Mouse (Mus musculus): Measurements from ENCODE around the gene Nudt4.

The Nudt4 gene

GRCm38 (mm10) chr10:95563851-95564845 lies at the start of gene Nudt4:
TSS of gene Nudt4 (minus strand) at chr10:95564146.
- DNase-seq (ENCODE audit: low read depth) = peak; percentile 94

- no peak for DNase-seq (ENCODE audit: low read depth)
Observed at GRCm38 (mm10) chr10:95611331-95611721, 47.4 kb upstream of the Nudt4 start.

GRCm38 (mm10) chr10:95610666-95611330 lies 46.9 kb upstream of the Nudt4 start:
- DNase-seq (ENCODE audit: low read depth) = no peak

GRCm38 (mm10) chr10:95604979-95605613 lies 41.1 kb upstream of the Nudt4 start:
- peak; percentile 24 for DNase-seq (ENCODE audit: low read depth)

DNA sequence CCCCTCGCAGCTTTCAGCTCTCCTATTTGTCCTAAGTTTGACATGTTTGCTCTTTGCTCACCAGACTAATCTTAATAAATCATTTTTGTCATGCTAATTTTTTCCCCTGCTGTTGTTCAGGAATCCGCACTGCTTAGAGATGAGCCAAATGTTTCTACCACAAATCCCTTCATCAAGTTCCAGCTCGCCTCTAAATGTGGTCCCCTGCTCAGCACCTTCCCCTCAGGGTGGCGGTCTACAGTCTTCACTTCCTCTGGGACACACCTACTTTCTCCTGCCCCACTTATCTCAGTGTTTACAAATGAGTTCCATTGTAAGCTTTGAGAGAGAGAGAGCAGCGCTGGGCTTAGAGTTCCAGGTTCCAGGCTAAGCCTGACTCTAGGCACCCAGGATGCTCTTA lies 36.6 kb upstream of the Nudt4 start:
- no peak for DNase-seq (ENCODE audit: low read depth)

DNA sequence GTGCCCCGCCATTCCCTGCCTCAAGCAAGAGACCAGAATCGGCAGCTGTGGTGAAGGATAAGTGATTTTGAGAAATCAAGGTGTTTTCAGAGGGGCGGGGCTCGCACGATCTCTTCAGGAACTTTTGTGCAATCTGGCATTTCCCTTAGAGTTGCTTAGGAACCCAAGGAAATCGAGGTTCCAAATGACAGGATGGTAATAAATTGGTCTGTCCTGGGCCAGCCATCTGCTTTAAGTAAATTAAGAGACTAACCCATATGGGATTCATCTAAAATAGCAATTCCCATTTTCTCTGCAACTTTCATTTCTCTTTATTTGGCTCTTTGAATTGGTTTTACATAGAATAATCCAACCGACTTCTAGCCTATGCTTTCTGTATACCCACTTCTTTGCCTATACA lies 35.8 kb upstream of the Nudt4 start:
- no peak for DNase-seq (ENCODE audit: low read depth)

- DNase-seq (ENCODE audit: low read depth) = no peak
Observed at GRCm38 (mm10) chr10:95598056-95598587, 34.2 kb upstream of the Nudt4 start.

DNA sequence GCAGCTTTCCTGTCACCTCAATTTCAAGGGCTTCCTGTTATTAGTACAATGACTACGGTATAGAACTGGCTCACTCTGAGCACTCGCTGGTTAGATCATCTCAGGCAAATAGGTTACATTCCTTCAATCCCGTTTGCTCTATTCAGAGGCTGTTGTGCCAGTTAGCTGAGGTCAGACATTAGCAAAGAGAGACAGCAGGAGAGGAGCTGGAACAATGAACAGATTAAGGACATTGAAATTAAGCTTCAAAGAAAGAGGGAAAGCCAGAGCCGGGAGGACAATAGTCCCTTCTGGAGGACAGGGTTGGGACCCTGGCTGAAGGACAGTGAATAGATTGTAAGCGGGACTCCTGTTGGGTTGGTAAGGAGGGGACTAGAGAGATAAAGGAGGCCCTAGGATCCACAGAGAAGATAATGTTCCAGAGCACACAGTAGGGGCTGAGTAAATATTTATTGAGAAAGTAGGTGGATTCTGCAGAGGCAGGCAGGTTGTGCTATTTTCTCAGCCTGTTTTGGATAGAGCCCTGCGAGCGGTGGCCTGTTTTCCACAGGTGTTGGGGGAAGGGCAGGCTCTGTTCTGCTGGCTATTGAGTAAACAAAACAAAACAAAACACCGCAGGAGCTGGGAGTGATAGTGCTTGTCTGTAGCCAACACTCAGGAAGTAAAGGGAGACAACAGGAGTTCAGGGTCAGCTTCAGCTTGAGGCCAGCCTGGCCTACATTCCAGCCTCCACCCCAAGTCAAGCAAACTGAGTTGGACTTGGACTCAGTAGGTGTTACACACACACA lies 32.1 kb upstream of the Nudt4 start:
- no peak for DNase-seq (ENCODE audit: low read depth)

GRCm38 (mm10) chr10:95594414-95594813 lies 30.5 kb upstream of the Nudt4 start:
- DNase-seq (ENCODE audit: low read depth) = no peak

- DNase-seq (ENCODE audit: low read depth) = no peak
Observed at GRCm38 (mm10) chr10:95591257-95591656, 27.3 kb upstream of the Nudt4 start.

GRCm38 (mm10) chr10:95590196-95590595 lies 26.2 kb upstream of the Nudt4 start:
- no peak for DNase-seq (ENCODE audit: low read depth)

DNA sequence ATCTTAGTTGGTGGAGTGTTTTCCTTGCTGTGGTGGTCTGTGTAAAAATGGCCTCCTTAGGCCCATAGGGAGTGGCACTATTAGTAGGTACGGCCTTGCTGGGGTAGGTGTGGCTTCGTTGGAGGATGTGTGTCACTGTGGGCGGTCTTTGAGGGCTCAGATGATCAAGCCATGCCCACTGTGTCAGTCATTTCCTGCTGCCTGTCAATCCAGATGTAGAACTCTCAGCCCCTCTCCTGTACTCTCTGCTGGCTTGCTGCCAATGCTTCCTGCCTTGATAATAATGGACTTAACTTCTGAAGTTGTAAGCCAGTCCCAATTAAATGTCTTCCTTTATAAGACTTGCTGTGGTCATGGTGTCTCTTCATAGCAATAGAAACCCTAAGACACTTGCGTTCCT lies 25.2 kb upstream of the Nudt4 start:
- no peak for DNase-seq (ENCODE audit: low read depth)

GRCm38 (mm10) chr10:95587509-95588220 lies 23.7 kb upstream of the Nudt4 start:
- no peak for DNase-seq (ENCODE audit: low read depth)

- no peak for DNase-seq (ENCODE audit: low read depth)
Observed at GRCm38 (mm10) chr10:95585554-95585953, 21.6 kb upstream of the Nudt4 start.

DNA sequence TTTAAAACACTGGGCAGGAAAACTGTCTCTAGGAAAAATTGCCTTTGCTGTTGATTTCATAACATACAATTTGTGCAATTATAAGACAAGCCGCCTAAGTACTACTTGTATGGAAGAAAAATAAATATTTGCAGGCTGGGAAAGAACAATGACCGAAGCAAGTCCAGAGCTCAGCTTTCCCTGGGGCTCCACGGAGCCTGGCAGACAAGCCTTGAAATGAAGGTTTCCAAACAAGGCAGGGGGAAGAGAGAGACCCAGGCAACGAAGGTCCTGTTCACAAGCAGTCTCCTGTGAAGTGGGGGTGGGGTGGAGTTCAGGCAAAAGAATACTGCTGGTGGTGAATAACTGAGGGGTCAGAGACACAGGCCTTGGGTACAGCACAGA lies 13.6 kb upstream of the Nudt4 start:
- DNase-seq (ENCODE audit: low read depth) = no peak

GRCm38 (mm10) chr10:95576876-95577566 lies 13.1 kb upstream of the Nudt4 start:
- DNase-seq (ENCODE audit: low read depth) = no peak

GRCm38 (mm10) chr10:95575839-95576380 lies 12.0 kb upstream of the Nudt4 start:
- no peak for DNase-seq (ENCODE audit: low read depth)

GRCm38 (mm10) chr10:95574994-95575393 lies 11.0 kb upstream of the Nudt4 start:
- no peak for DNase-seq (ENCODE audit: low read depth)

DNA sequence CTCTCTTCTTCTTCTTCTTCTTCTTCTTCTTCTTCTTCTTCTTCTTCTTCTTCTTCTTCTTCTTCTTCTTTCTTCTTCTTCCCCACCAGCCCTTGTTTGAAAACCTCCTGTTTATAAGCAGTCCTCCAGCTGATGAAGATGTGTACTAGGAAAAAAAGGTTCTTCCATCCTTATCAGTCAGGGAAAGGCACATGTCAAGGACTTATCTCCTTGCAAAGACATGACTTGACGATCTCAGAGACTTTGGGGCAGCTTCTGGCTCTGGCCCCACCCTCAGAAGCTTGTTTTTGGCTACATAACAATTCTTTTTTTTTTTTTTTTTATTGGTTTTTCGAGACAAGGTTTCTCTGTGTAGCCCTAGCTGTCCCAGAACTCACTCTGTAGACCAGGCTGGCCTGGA lies 5.5 kb upstream of the Nudt4 start:
- DNase-seq (ENCODE audit: low read depth) = no peak

DNA sequence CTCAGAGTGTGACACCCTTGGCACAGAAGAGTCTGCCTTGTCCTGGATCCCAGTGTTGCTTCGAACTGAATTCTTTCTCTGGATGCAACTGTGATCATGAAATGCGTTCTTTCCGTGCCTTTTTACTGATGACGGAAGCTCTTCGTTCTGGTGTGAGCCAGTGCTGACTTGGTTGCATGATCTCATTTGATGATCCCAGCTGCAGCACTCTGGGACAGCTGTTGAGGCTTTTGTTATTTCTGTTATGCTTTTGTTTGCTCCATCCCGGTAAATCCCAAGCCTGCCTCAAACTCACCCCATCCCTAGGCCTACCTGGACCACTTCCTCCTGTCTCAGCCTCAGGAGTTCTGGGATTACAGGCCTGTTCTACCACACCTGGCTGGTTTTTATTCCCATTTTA lies 4.1 kb upstream of the Nudt4 start:
- no peak for DNase-seq (ENCODE audit: low read depth)
